Mouse (Mus musculus) olfactory bulb, adult 2 months (tissue): Measurements from ENCODE around the gene Arid1b.

Experiments
- CTCF ChIP-seq: fragments of 200-500 bp; IDR thresholded peaks from 2 replicates; pipeline ENCODE4 v1.5.1; 2012; ENCODE audit warnings: low read depth, mild to moderate bottlenecking, low read length, moderate library complexity; ENCODE audit not compliant: insufficient read depth
- POLR2A ChIP-seq: fragments of 200-500 bp; IDR thresholded peaks from 2 replicates; pipeline ENCODE4 v1.6.1; 2012; ENCODE audit warnings: mild to moderate bottlenecking, low read depth, low read length, moderate library complexity; ENCODE audit not compliant: insufficient read depth

DNA sequence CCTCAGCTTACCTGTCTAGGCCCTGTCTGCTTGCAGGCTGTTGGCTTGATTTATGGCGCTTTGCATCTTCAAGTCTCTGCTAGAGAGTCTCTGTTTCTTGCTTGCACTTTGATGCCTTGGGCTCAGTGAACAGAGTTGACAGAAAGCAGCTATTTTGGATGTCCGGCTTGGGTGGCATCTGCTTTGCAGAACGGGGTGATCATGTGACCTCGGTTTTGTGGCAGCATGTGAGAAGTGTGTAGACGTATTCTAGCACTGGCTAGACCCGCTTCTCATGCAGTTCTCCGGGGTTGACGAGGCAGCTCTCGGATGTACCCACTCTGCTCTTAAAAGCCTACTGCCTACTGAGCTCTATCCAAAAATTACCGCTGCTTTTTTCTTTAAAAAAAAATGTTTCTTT, 22.9 kb downstream of the Arid1b start:
- TF ChIP-seq POLR2A: no peak
- TF ChIP-seq CTCF: no peak
